Mouse (Mus musculus): Measurements from ENCODE around the gene Egln2. TPM values are rescaled to one million over a fixed set of nuclear protein-coding genes. Genes with fewer than 3 reads are reported as not detected.

Gene Egln2
- polyA plus RNA-seq, 1 experiment from 2014 or later: 66.1 TPM

- Histone ChIP-seq H3K4me3 (ENCODE audit: low read length) (no peak overlapping the region), H3K36me3 (ENCODE audit: control insufficient read depth, insufficient read depth, low read length) (peaks cover 41% of the 10 kb centered on the region), H3K4me2 (ENCODE audit: low read depth, low read length) (peak overlapping the region; percentile 19; the same call in 1 of the 2 replicates), H3K9me3 (ENCODE audit: control insufficient read depth, low read length) (no peaks in the 10 kb centered on the region), H3K27me3 (replicated peaks; ENCODE audit: control insufficient read depth, insufficient read depth, low read length) (no peaks in the 10 kb centered on the region), H3K9ac (ENCODE audit: low read depth, low read length) (no peak overlapping the region), H3K4me1 (ENCODE audit: control insufficient read depth, insufficient read depth, low read length) (peaks cover 16% of the 10 kb centered on the region), H3K27ac (ENCODE audit: low read length) (no peak overlapping the region)
- WGBS: 77% methylated on average over 4 of the region's 4 CpGs
- no peak for ATAC-seq
Measured at GRCm38 (mm10) chr7:27193731-27194130, 27.1 kb upstream of the Egln2 start.

GRCm38 (mm10) chr7:27192434-27192833 is 25.8 kb upstream of the Egln2 start:
- no peaks in the 10 kb centered on the region for H3K9me3 ChIP-seq (ENCODE audit: control insufficient read depth, low read length)
- H3K36me3 ChIP-seq (ENCODE audit: control insufficient read depth, insufficient read depth, low read length): peaks cover 53% of the 10 kb centered on the region
- H3K9ac ChIP-seq (ENCODE audit: low read depth, low read length): no peak overlapping the region
- no peak overlapping the region for H3K4me3 ChIP-seq (ENCODE audit: low read length)
- H3K4me2 ChIP-seq (ENCODE audit: low read depth, low read length): no peak overlapping the region
- H3K27ac ChIP-seq (ENCODE audit: low read length): no peak overlapping the region
- H3K27me3 ChIP-seq (replicated peaks; ENCODE audit: control insufficient read depth, insufficient read depth, low read length): no peaks in the 10 kb centered on the region
- 91% methylated on average over 5 of the region's 5 CpGs for WGBS
- peaks cover 15% of the 10 kb centered on the region for H3K4me1 ChIP-seq (ENCODE audit: control insufficient read depth, insufficient read depth, low read length)
- ATAC-seq: no peak

- WGBS: 98% methylated on average over 10 of the region's 10 CpGs
- H3K4me2 ChIP-seq (ENCODE audit: low read depth, low read length): no peak overlapping the region
- ATAC-seq: no peak
- peaks cover 77% of the 10 kb centered on the region for H3K36me3 ChIP-seq (ENCODE audit: control insufficient read depth, insufficient read depth, low read length)
- no peaks in the 10 kb centered on the region for H3K27me3 ChIP-seq (replicated peaks; ENCODE audit: control insufficient read depth, insufficient read depth, low read length)
- no peak overlapping the region for H3K4me3 ChIP-seq (ENCODE audit: low read length)
- H3K4me1 ChIP-seq (ENCODE audit: control insufficient read depth, insufficient read depth, low read length): peaks cover 9% of the 10 kb centered on the region
- H3K9me3 ChIP-seq (ENCODE audit: control insufficient read depth, low read length): no peaks in the 10 kb centered on the region
- H3K27ac ChIP-seq (ENCODE audit: low read length): no peak overlapping the region
- H3K9ac ChIP-seq (ENCODE audit: low read depth, low read length): no peak overlapping the region
Measured at GRCm38 (mm10) chr7:27189271-27189931, 22.8 kb upstream of the Egln2 start.

GRCm38 (mm10) chr7:27185986-27186385 is 19.4 kb upstream of the Egln2 start:
- no peaks in the 10 kb centered on the region for H3K27me3 ChIP-seq (replicated peaks; ENCODE audit: control insufficient read depth, insufficient read depth, low read length)
- no peak overlapping the region for H3K27ac ChIP-seq (ENCODE audit: low read length)
- 92% methylated on average over 5 of the region's 5 CpGs for WGBS
- peaks cover 58% of the 10 kb centered on the region for H3K36me3 ChIP-seq (ENCODE audit: control insufficient read depth, insufficient read depth, low read length)
- no peak for ATAC-seq
- no peaks in the 10 kb centered on the region for H3K4me1 ChIP-seq (ENCODE audit: control insufficient read depth, insufficient read depth, low read length)
- H3K4me3 ChIP-seq (ENCODE audit: low read length): no peak overlapping the region
- H3K4me2 ChIP-seq (ENCODE audit: low read depth, low read length): no peak overlapping the region
- no peak overlapping the region for H3K9ac ChIP-seq (ENCODE audit: low read depth, low read length)
- no peaks in the 10 kb centered on the region for H3K9me3 ChIP-seq (ENCODE audit: control insufficient read depth, low read length)

GRCm38 (mm10) chr7:27184964-27185363 is 18.4 kb upstream of the Egln2 start:
- Histone ChIP-seq H3K9me3 (ENCODE audit: control insufficient read depth, low read length) (no peaks in the 10 kb centered on the region), H3K9ac (ENCODE audit: low read depth, low read length) (no peak overlapping the region), H3K4me3 (ENCODE audit: low read length) (no peak overlapping the region), H3K4me2 (ENCODE audit: low read depth, low read length) (no peak overlapping the region), H3K27ac (ENCODE audit: low read length) (no peak overlapping the region), H3K27me3 (replicated peaks; ENCODE audit: control insufficient read depth, insufficient read depth, low read length) (no peaks in the 10 kb centered on the region), H3K36me3 (ENCODE audit: control insufficient read depth, insufficient read depth, low read length) (peaks cover 48% of the 10 kb centered on the region), H3K4me1 (ENCODE audit: control insufficient read depth, insufficient read depth, low read length) (peaks cover 6% of the 10 kb centered on the region)
- 65% methylated on average over 3 of the region's 3 CpGs for WGBS
- no peak for ATAC-seq

- Histone ChIP-seq H3K4me2 (ENCODE audit: low read depth, low read length) (no peak overlapping the region), H3K27ac (ENCODE audit: low read length) (no peak overlapping the region), H3K36me3 (ENCODE audit: control insufficient read depth, insufficient read depth, low read length) (peaks cover 24% of the 10 kb centered on the region), H3K9ac (ENCODE audit: low read depth, low read length) (no peak overlapping the region), H3K9me3 (ENCODE audit: control insufficient read depth, low read length) (no peaks in the 10 kb centered on the region), H3K27me3 (replicated peaks; ENCODE audit: control insufficient read depth, insufficient read depth, low read length) (no peaks in the 10 kb centered on the region), H3K4me3 (ENCODE audit: low read length) (no peak overlapping the region), H3K4me1 (ENCODE audit: control insufficient read depth, insufficient read depth, low read length) (peaks cover 11% of the 10 kb centered on the region)
- ATAC-seq: no peak
- WGBS: 71% methylated on average over 1 of the region's 1 CpGs
Measured at GRCm38 (mm10) chr7:27182498-27182897, 15.9 kb upstream of the Egln2 start.

- Histone ChIP-seq H3K27me3 (replicated peaks; ENCODE audit: control insufficient read depth, insufficient read depth, low read length) (no peaks in the 10 kb centered on the region), H3K9me3 (ENCODE audit: control insufficient read depth, low read length) (no peaks in the 10 kb centered on the region), H3K4me3 (ENCODE audit: low read length) (no peak within 1 kb of the TSS), H3K36me3 (ENCODE audit: control insufficient read depth, insufficient read depth, low read length) (peaks cover 14% of the 10 kb centered on the region), H3K9ac (ENCODE audit: low read depth, low read length) (no peak within 1 kb of the TSS), H3K4me2 (ENCODE audit: low read depth, low read length) (no peak within 1 kb of the TSS), H3K27ac (ENCODE audit: low read length) (peak within 1 kb of the TSS; percentile 37; the same call in 1 of the 2 replicates), H3K4me1 (ENCODE audit: control insufficient read depth, insufficient read depth, low read length) (peaks cover 11% of the 10 kb centered on the region)
- 66% methylated on average over 14 of the region's 14 CpGs for WGBS
- no peak for ATAC-seq
Measured at GRCm38 (mm10) chr7:27180837-27181695, 14.5 kb upstream of the Egln2 start, which contains the start of the genes Gm21983 and Mia. Gene Gm21983 (minus strand): TSS chr7:27181086. Gene Mia (minus strand): TSS chr7:27181157.

GRCm38 (mm10) chr7:27180036-27180435 is 13.4 kb upstream of the Egln2 start:
- H3K4me3 ChIP-seq (ENCODE audit: low read length): no peak overlapping the region
- no peak overlapping the region for H3K4me2 ChIP-seq (ENCODE audit: low read depth, low read length)
- peaks cover 11% of the 10 kb centered on the region for H3K4me1 ChIP-seq (ENCODE audit: control insufficient read depth, insufficient read depth, low read length)
- H3K27ac ChIP-seq (ENCODE audit: low read length): peak overlapping the region; percentile 37; the same call in 1 of the 2 replicates
- no peak overlapping the region for H3K9ac ChIP-seq (ENCODE audit: low read depth, low read length)
- WGBS: 32% methylated on average over 5 of the region's 5 CpGs
- no peaks in the 10 kb centered on the region for H3K27me3 ChIP-seq (replicated peaks; ENCODE audit: control insufficient read depth, insufficient read depth, low read length)
- no peaks in the 10 kb centered on the region for H3K9me3 ChIP-seq (ENCODE audit: control insufficient read depth, low read length)
- ATAC-seq: no peak
- peaks cover 4% of the 10 kb centered on the region for H3K36me3 ChIP-seq (ENCODE audit: control insufficient read depth, insufficient read depth, low read length)

GRCm38 (mm10) chr7:27179217-27179918 is 12.8 kb upstream of the Egln2 start:
- Histone ChIP-seq H3K9ac (ENCODE audit: low read depth, low read length) (peak overlapping the region; percentile 58), H3K36me3 (ENCODE audit: control insufficient read depth, insufficient read depth, low read length) (no peaks in the 10 kb centered on the region), H3K4me2 (ENCODE audit: low read depth, low read length) (peak overlapping the region; percentile 61), H3K4me3 (ENCODE audit: low read length) (peak overlapping the region; percentile 88), H3K27me3 (replicated peaks; ENCODE audit: control insufficient read depth, insufficient read depth, low read length) (no peaks in the 10 kb centered on the region), H3K4me1 (ENCODE audit: control insufficient read depth, insufficient read depth, low read length) (peaks cover 11% of the 10 kb centered on the region), H3K27ac (ENCODE audit: low read length) (peak overlapping the region; percentile 73), H3K9me3 (ENCODE audit: control insufficient read depth, low read length) (no peaks in the 10 kb centered on the region)
- WGBS: 47% methylated on average over 16 of the region's 16 CpGs
- no peak for ATAC-seq

Measured in intestine, embryonic 16.5 days (tissue).